10 mouse cellular contexts compared by ENCODE assay signal in the genomic region with DNA sequence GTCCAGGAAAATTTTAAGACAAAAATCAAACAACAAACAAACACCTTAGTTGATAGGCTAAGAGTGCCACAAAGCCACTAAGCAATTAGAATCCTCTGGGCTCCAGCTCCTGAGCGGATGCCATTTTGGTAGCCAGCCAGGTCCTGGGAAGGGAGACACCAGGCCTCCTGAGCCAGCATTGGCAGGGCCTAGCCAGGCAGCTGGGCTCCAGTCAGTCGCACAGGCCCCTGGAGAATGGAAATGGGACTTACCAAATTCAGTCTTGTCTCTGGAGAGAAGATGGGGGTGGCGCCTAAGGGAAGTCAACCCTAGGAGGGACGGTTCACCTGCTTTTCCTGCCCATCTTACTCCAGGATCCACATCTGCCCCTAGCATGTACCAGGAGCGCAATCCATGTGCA. TPM values are rescaled to one million over a fixed set of nuclear protein-coding genes. Genes with fewer than 3 reads are reported as not detected.
DNase-seq lines count a peak whose midpoint lies in the region; ATAC-seq and TF ChIP-seq lines count a peak whose summit lies in the region.
"Had no signal": no experiment of that assay in that cellular context is flagged by ENCODE, and none has a peak within 500 bp of the region (broad histone marks: within the 10 kb centered on the region; RNA-seq: fewer than 3 reads in every experiment).

No protein-coding gene starts in this region.

- TF ChIP-seq CTCF in lung, adult 2 months (IDR thresholded peaks at IDR 0.05; ENCODE audit: insufficient read depth, low read length) = no peak

- H3K4me3 ChIP-seq in lung, adult 2 months (replicated peaks; ENCODE audit: extremely low read depth, low read depth, low read length) = no peak overlapping the region
- H3K4me3 ChIP-seq: heart, embryonic 13.5 days; stomach, embryonic 15.5 days had no signal

- H3K4me1 ChIP-seq in lung, adult 2 months (ENCODE audit: control insufficient read depth, insufficient read depth, low read length) = peaks cover 5% of the 10 kb centered on the region

- no peak for TF ChIP-seq POLR2A in lung, adult 2 months (IDR thresholded peaks at IDR 0.05; ENCODE audit: borderline replicate concordance, extremely low read depth, low read depth, low read length)

- WGBS in lung, adult 2 months = 61% methylated on average over 5 of the region's 5 CpGs

- peak; percentile 54 for DNase-seq in adrenal gland, adult 2 months
- DNase-seq in adrenal gland, adult 8-10 months = no peak
- DNase-seq in lung, postnatal 36 days = peak; percentile 45
- no peak for DNase-seq in lung, adult 2 months
- peak; percentile 61 to 75 for DNase-seq in gastrocnemius, adult 8-10 months (ENCODE audit: low spot score in 2 of 2)
- peak; percentile 62 to 64 for DNase-seq in layer of hippocampus, postnatal 36 days
- DNase-seq in thymus, postnatal 25 days = no peak

- ATAC-seq in inflammation-experienced regulatory T-cells, adult 6 months = no peak

RNA-seq across cellular contexts. Expression of a gene that starts 54.3 kb away (rescaled TPM):
- 10 to 100 TPM; 17.2 to 27.0 TPM for total RNA-seq in adrenal gland, adult 2 months (2021)
- 50.9 and 52.9 TPM in 2 replicates for polyA plus RNA-seq in adrenal gland, adult 2 months (2012; rRNA removed)
- 10 to 100 TPM; 36.5 to 45.0 (median 38.5) TPM for total RNA-seq in adrenal gland, adult 8-10 months (2022)
- polyA plus RNA-seq in lung, adult 2 months (2012; rRNA removed) = 46.2 and 54.7 TPM in 2 replicates
- 1 to 10 TPM; 3.4 to 6.3 (median 4.6) TPM for total RNA-seq in gastrocnemius, adult 8-10 months (2022)
- 10 to 100 TPM in 1 of 2 experiments, 1 to 10 TPM in 1; 9.6 to 13.6 TPM for total RNA-seq in layer of hippocampus, postnatal 36 days (2021)
- under 1 TPM; 0.50 to 0.88 (median 0.71) TPM for polyA plus RNA-seq in inflammation-experienced regulatory T-cells, adult 6 months (2017; shearing (Covaris generic))

Comparison
In these comparisons a context has a peak if more than half of its experiments do, and no peak if none do; other contexts are left out.
1. DNase-seq: peak in adrenal gland, adult 2 months (single experiment), lung, postnatal 36 days (single experiment), gastrocnemius, adult 8-10 months (2 of 2) and layer of hippocampus, postnatal 36 days (2 of 2); none in adrenal gland, adult 8-10 months (single experiment), lung, adult 2 months (single experiment) and thymus, postnatal 25 days (single experiment).